Mouse (Mus musculus) kidney, adult 9 months (tissue): ENCODE measurements at regions not wholly inside any gene's neighbourhood (a gene's known extent, or its start where the extent isn't known, plus 50 kb on each side); places are given as distances from the start of the nearest gene placed in this dataset.

ENCODE experiments used
- DNase-seq: peaks from one replicate; pipeline ENCODE4 v3.0.0; 2022

DNA sequence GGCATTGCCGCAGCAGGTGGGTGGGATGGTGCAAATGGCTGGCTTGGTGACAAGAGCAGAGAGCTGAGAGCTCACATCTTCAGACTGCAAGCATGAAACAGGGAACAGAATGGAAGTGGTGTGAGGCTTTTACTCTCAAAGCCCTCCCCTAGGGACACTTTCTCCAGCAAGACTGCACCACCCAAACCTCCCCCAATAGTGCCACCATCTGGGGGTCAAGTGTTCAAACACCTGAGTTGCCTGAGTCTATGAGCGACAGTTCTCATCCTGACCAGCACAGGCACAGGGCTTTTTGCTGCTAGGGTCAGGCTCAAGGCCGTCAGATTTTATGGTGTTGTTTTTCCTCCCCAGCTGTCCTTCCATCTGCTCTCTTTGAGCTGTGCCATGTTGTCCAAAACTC lies 337.9 kb upstream of the Eif4g2 start:
- no peak for DNase-seq

- no peak for DNase-seq
These were observed 334.9 kb upstream of the Eif4g2 start for GRCm38 (mm10) chr7:111417735-111418134.

DNA sequence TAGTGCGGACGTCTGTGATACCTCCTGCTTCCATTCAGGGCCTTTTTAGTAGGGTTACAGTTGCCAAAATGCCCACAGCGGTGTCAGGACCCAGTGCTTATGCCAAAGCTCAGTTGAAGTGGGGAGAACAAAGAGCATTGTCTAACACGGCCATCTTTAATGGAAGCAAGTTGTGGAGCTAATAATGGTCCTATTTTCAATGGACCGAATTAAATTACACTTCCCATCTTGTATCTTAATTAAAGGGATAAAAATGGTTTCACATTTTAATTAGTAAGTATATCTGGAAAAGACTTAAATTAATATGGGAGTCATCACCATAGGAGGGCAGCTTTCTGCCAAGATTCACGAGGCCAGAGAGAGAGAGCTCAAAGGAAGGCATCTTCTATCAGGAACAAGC lies 333.2 kb upstream of the Eif4g2 start:
- no peak for DNase-seq

GRCm38 (mm10) chr7:111413745-111414144 lies 330.9 kb upstream of the Eif4g2 start:
- peak; percentile 35 for DNase-seq

- no peak for DNase-seq
These were observed 330.1 kb upstream of the Eif4g2 start for GRCm38 (mm10) chr7:111412957-111413356.

DNA sequence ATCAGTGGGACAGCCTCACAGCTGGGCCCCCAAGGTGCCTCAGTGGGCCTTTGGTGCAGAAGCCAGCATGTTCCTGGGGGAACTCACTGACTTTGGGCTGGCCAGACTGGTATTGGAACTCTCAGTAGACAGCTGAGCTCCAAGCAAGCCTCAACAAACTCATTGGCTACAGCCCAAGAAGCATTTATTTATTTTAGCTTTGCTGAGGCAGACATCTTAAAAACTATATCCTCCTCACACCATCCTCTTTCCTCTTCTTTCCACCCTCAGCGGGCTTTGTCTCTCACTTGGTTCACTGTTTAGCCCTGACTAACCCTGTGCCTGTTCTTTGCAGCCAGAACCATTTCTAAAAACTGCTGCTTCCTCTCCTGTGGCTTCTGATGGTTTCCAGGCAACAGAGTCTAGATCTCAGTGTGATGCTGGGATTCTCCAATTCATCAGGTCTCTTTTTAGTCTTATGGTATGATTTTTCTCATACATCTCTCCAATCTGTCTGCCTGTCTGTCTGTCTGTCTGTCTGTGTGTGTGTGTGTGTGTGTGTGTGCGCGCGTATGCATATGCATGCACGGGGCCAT lies 328.6 kb upstream of the Eif4g2 start:
- DNase-seq: no peak

GRCm38 (mm10) chr7:111395972-111396371 lies 313.1 kb upstream of the Eif4g2 start:
- DNase-seq: no peak

DNA sequence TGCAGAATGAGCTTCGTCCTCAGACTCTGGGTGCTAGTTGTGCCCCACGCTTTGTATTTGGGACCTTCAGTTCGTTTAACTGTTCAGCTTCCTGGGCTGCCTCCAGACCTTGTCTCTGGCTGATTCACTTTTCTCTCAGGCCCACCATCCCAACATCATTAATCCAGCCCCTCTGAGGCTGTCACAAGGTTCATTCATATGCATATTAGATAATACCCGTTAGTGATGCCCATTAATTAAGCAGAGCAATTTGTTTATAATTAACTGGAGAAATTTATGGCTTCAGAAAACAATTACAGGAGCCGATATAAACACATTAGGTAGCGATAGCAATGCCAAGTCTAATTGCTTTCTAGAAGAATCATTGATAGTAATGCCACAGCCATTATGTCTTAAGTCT lies 312.3 kb upstream of the Eif4g2 start:
- DNase-seq: no peak

- DNase-seq: no peak
These were observed 311.0 kb upstream of the Eif4g2 start for GRCm38 (mm10) chr7:111393846-111394245.

DNA sequence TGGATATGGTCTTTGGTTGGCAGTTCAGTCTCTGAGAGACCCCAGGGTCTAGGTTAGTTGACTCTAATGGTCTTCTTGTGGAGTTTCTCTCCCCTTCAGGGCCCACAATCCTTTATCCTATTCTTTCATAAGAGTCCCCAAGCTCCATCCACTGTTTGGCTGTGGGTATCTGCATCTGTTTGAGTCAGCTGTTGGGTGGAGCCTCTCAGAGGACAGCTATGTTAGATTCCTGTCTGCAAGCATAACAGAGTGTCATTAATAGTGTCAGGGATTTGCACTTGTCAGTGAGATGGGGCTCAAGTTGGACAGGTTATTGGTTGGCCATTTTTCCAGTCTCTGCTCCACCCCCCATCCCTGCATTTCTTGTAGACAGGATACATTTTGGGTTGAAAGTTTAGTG lies 306.9 kb upstream of the Eif4g2 start:
- DNase-seq: no peak

- no peak for DNase-seq
These were observed 291.7 kb upstream of the Eif4g2 start for GRCm38 (mm10) chr7:111374534-111374933.

GRCm38 (mm10) chr7:111373380-111374173 lies 290.7 kb upstream of the Eif4g2 start:
- no peak for DNase-seq

DNA sequence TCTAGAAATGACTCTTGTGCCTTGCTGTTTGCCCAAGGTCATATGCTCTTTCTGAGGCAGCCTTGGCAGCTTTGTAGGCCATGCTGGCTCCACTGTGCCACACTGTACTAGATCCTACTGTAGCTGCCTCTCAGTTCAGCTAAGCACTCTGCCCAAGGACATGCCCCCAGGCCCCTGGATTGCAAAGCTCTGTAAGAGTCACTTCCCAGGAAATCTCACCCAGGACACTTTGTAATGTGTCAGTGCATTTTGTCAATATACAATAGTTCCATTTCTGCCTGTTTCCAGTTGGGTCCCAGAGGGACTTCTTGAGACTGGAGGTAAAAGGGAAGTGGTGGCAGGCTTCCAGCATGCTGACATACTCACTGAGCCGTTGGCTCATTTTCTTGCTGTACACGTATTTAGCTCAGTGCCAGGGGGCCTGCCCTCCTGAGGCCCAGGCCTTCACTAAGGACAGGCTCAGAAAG lies 287.6 kb upstream of the Eif4g2 start:
- DNase-seq: peak; percentile 33

DNA sequence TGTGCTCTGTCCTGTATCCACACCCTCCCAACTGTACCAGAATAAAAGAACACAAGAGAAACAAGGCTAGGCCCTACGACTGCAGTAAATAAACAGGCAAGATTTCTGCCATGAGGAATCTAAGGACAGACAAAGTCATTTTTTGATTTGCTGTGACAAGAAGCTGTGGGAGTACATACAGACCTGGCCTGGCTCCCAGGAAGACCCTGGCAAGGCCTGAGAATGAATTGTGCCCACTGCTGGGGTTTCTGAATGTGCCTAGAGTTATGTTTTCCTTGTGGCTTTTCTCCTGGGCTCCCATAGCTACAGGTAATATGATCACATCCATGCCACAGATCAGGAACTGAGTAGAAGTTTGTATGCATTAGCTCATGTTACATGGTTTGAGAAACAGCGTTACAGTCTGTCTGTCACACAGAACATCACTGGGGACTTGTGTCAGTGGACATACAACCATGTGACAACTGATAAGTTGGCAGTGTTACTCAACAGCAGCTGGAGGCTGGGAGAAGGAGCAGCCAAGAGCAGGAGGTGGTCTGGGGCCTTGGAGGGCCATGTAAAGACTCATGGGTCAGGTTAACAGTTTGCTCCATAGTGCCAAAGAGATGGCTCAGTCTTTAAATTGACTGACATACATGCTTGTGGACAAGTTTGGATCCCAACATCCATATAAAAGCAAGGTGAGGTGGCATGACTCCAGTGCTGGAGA lies 285.6 kb upstream of the Eif4g2 start:
- DNase-seq: no peak

GRCm38 (mm10) chr7:111366951-111367653 lies 284.3 kb upstream of the Eif4g2 start:
- DNase-seq: no peak

GRCm38 (mm10) chr7:111365384-111365783 lies 282.6 kb upstream of the Eif4g2 start:
- DNase-seq: no peak

GRCm38 (mm10) chr7:111363206-111363605 lies 280.4 kb upstream of the Eif4g2 start:
- DNase-seq: no peak

- no peak for DNase-seq
These were observed 279.8 kb upstream of the Eif4g2 start for GRCm38 (mm10) chr7:111362646-111363045.

- no peak for DNase-seq
These were observed 272.3 kb upstream of the Eif4g2 start for GRCm38 (mm10) chr7:111355088-111355656.

DNA sequence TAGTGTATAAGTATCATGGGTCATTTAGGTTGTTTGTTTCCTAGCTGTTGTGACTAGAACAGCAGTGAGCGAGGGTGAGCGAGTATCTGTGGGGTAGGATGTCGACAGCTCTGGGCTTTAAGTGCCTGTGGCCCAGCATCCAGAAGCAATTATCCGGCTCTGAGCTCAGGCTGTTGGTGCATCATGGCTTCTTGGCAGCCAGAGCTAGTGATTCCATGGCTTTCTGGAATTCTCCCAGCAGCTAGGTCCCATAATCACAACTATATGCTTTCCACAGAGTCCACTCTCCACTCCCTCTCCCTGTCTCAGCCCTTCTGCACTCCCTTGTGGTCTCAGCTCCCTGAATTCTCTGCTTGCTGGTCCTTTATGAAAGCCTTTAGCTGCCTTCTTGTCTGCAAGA lies 271.2 kb upstream of the Eif4g2 start:
- no peak for DNase-seq

DNA sequence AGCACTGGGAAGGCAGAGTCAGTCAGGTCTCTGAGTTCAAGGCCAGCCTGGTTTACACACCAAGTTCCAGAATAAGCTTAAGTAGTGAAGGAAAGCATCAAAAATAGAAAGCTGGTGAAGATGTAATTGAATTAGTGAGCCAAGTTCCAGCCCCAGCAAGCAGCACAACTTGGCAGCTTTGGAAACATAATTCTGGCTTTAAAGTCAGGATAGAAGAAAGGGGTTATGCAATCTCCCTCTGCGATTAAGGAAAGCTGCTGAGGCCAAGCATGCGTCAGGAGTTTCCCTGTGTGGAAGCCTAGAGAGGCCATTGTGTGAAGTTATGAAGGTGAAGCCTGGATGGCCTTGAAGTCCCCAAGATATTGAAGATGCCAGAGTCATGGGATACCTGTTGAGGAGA lies 269.3 kb upstream of the Eif4g2 start:
- no peak for DNase-seq

DNA sequence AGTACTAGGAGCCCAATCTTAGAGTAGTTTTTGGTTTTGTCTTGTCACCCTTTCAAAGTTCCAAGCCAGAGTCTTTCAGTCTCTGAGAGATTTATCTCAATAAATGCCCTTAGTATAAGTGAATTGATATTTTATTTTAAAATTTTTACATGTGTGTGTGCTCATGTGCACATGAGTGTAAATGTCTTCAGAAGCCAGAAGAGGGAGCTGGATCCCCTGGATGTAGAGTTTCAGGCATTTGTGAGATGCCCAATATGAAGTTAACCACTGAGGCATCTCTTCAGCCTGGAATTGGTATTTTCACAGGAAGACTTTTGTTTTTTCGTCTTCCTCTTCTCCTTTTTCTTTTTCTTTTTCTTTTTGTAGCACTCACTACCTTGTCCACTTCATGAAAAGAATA lies 262.3 kb upstream of the Eif4g2 start:
- no peak for DNase-seq

GRCm38 (mm10) chr7:111337053-111337452 lies 254.2 kb upstream of the Eif4g2 start:
- no peak for DNase-seq
